Mouse (Mus musculus): Measurements from ENCODE around the gene Itgax. TPM values are rescaled to one million over a fixed set of nuclear protein-coding genes. Genes with fewer than 3 reads are reported as not detected.

The Itgax gene
- total RNA-seq (2012; rRNA removed) (0.08 TPM in 1 of 2 replicates, not detected in the other), polyA plus RNA-seq (2012; ENCODE audit: insufficient read depth in 1 of 2, insufficient read length in 2 of 2, low read depth in 1 of 2, low replicate concordance in 2 of 2, missing spikeins in 1 of 2) (under 1 TPM in 1 of 2 experiments, not detected in 1; 0.01 TPM)

GRCm38 (mm10) chr7:128128741-128129720 is at the start of gene Itgax:
TSS of gene Itgax (plus strand) at chr7:128129547.
- no peak within 1 kb of the TSS for H3K4me3 ChIP-seq (ENCODE audit: control insufficient read depth in 1 of 2, insufficient read depth in 1 of 2, low read depth in 2 of 2, low read length in 2 of 2)
- no peak for TF ChIP-seq E2F4 (IDR thresholded peaks at IDR 0.05; ENCODE audit: borderline replicate concordance, low read depth, low read length)
- no peak for TF ChIP-seq MAFK (IDR thresholded peaks at IDR 0.05; ENCODE audit: borderline replicate concordance, low read depth, low read length)
- TF ChIP-seq ELF1 (IDR thresholded peaks at IDR 0.05; ENCODE audit: low read depth, low read length) = no peak
- TF ChIP-seq TAL1 (IDR thresholded peaks at IDR 0.05; ENCODE audit: low read length) = no peak
- no peak for TF ChIP-seq USF2 (IDR thresholded peaks at IDR 0.05; ENCODE audit: borderline replicate concordance in 1 of 2, insufficient read depth in 1 of 2, low read depth in 1 of 2, low read length in 2 of 2)
- TF ChIP-seq MXI1 (IDR thresholded peaks at IDR 0.05; ENCODE audit: low read depth, low read length) = no peak
- no peak for TF ChIP-seq ZNF384 (IDR thresholded peaks at IDR 0.05; ENCODE audit: low read depth, low read length)
- no peak for TF ChIP-seq UBTF (IDR thresholded peaks at IDR 0.05; ENCODE audit: borderline replicate concordance, insufficient read depth, low read depth, low read length)
- no peak for TF ChIP-seq JUND (IDR thresholded peaks at IDR 0.05; ENCODE audit: low read depth, low read length)
- no peak for TF ChIP-seq CHD1 (IDR thresholded peaks at IDR 0.05; ENCODE audit: low read depth, low read length)
- no peak for TF ChIP-seq KAT2A (conservative IDR thresholded peaks at IDR 0.05; ENCODE audit: low read depth, low read length)
- no peak for TF ChIP-seq EP300 (IDR thresholded peaks at IDR 0.05; ENCODE audit: low read depth in 1 of 2, low read length in 2 of 2)
- no peak for TF ChIP-seq TCF12 (IDR thresholded peaks at IDR 0.05; ENCODE audit: low read depth, low read length)
- TF ChIP-seq GATA1 (IDR thresholded peaks at IDR 0.05; ENCODE audit: low read depth, low read length) = no peak
- no peak for TF ChIP-seq CHD2 (IDR thresholded peaks at IDR 0.05; ENCODE audit: low read length)
- H3K9ac ChIP-seq (ENCODE audit: control insufficient read depth, low read depth, low read length, poor library complexity, severe bottlenecking) = no peak within 1 kb of the TSS

GRCm38 (mm10) chr7:128080012-128080411 is 49.3 kb upstream of the Itgax start:
- DNase-seq (ENCODE audit: low read depth, low spot score) = no peak
- Histone ChIP-seq H3K4me3 (ENCODE audit: control insufficient read depth in 1 of 2, insufficient read depth in 1 of 2, low read depth in 2 of 2, low read length in 2 of 2) (no peak overlapping the region), H3K79me2 (ENCODE audit: control insufficient read depth, insufficient read depth, low read length, poor library complexity) (no peaks in the 10 kb centered on the region), H3K9ac (ENCODE audit: control insufficient read depth, low read depth, low read length, poor library complexity, severe bottlenecking) (no peak overlapping the region), H3K27me3 (ENCODE audit: control insufficient read depth in 1 of 2, insufficient read depth in 2 of 2, low read length in 2 of 2) (peaks cover 3 to 11% of the 10 kb centered on the region in 2 experiments), H3K9me3 (replicated peaks; ENCODE audit: insufficient read depth, low read length) (no peaks in the 10 kb centered on the region), H3K36me3 (ENCODE audit: control insufficient read depth in 1 of 2, insufficient read depth in 2 of 2, low read length in 2 of 2) (no peaks in the 10 kb centered on the region), H3K27ac (ENCODE audit: control insufficient read depth, low read depth, low read length) (no peak overlapping the region), H3K4me1 (ENCODE audit: control insufficient read depth in 1 of 2, insufficient read depth in 2 of 2, low read length in 2 of 2) (no peaks in the 10 kb centered on the region)
- TF ChIP-seq MXI1 (IDR thresholded peaks at IDR 0.05; ENCODE audit: low read depth, low read length) = no peak
- TF ChIP-seq CHD1 (IDR thresholded peaks at IDR 0.05; ENCODE audit: low read depth, low read length) = no peak
- TF ChIP-seq TAL1 (IDR thresholded peaks at IDR 0.05; ENCODE audit: low read length) = no peak
- no peak for TF ChIP-seq MYB (IDR thresholded peaks at IDR 0.05; ENCODE audit: low read depth, low read length)
- TF ChIP-seq NELFE (IDR thresholded peaks at IDR 0.05; ENCODE audit: low read depth, low read length) = no peak
- no peak for TF ChIP-seq USF2 (IDR thresholded peaks at IDR 0.05; ENCODE audit: borderline replicate concordance in 1 of 2, insufficient read depth in 1 of 2, low read depth in 1 of 2, low read length in 2 of 2)
- TF ChIP-seq USF1 (IDR thresholded peaks at IDR 0.05; ENCODE audit: low read depth, low read length) = no peak
- TF ChIP-seq ZC3H11A (IDR thresholded peaks at IDR 0.05; ENCODE audit: low read depth, low read length) = no peak
- TF ChIP-seq MAFK (IDR thresholded peaks at IDR 0.05; ENCODE audit: borderline replicate concordance, low read depth, low read length) = no peak
- no peak for TF ChIP-seq MEF2A (IDR thresholded peaks at IDR 0.05; ENCODE audit: extremely low read depth, insufficient replicate concordance, low read depth, low read length, poor library complexity, severe bottlenecking)
- no peak for TF ChIP-seq ZNF384 (IDR thresholded peaks at IDR 0.05; ENCODE audit: low read depth, low read length)
- no peak for TF ChIP-seq CHD2 (IDR thresholded peaks at IDR 0.05; ENCODE audit: low read length)
- TF ChIP-seq RAD21 (IDR thresholded peaks at IDR 0.05; ENCODE audit: low read depth, low read length) = no peak
- no peak for TF ChIP-seq ELF1 (IDR thresholded peaks at IDR 0.05; ENCODE audit: low read depth, low read length)

More at GRCm38 (mm10) chr7:128128741-128129720, at the start of gene Itgax:
- Histone ChIP-seq H3K36me3 (ENCODE audit: control insufficient read depth in 1 of 2, insufficient read depth in 2 of 2, low read length in 2 of 2) (peaks cover 0 to 9% of the 10 kb centered on the region in 2 experiments; a peak in 2 of 4 replicates), H3K27me3 (ENCODE audit: control insufficient read depth in 1 of 2, insufficient read depth in 2 of 2, low read length in 2 of 2) (peaks cover 0 to 3% of the 10 kb centered on the region in 2 experiments; a peak in 2 of 4 replicates), H3K79me2 (ENCODE audit: control insufficient read depth, insufficient read depth, low read length, poor library complexity) (no peaks in the 10 kb centered on the region), H3K27ac (ENCODE audit: control insufficient read depth, low read depth, low read length) (no peak within 1 kb of the TSS), H3K4me1 (ENCODE audit: control insufficient read depth in 1 of 2, insufficient read depth in 2 of 2, low read length in 2 of 2) (peaks cover 6 to 26% of the 10 kb centered on the region in 2 experiments; a peak in 3 of 4 replicates), H3K9me3 (replicated peaks; ENCODE audit: insufficient read depth, low read length) (no peaks in the 10 kb centered on the region)
- no peak for DNase-seq (ENCODE audit: low read depth, low spot score)
